Mouse (Mus musculus): ENCODE data around the gene Samsn1. TPM values are rescaled to one million over a fixed set of nuclear protein-coding genes. Genes with fewer than 3 reads are reported as not detected.

The Samsn1 gene
- polyA plus RNA-seq, 1 experiment from 2014 or later = 1.2 TPM

DNA sequence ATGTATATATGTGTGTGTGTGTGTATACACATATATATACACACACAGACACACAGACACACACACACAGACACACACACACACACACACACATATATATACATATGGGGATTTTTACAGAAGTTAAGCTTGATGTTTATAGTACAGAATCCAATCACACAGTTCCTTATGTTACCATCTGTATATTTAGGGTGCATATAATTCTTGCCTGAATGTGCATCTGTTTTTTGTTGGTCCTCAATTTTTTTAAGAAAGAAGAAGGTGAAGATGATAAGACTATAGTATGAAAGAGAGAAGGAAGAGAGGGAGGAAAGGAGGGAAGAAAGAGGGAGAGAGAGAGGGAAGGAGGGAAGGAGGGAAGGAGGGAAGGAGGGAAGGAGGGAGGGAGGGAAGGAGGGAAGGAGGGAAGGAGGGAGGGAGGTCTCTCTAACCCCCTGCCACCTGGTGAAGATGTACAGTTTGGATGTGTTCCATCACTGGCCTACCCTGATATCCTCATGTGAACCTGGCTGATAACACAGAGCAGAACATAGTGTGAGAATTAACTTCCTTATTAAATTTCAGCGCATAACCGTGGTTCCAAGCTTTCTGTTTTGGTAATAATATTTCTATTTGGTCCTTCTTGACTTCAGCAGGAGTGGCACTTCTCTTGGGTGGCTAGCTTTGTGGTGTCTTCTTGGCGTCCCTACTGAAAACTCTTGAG is 19.1 kb downstream of the Samsn1 start:
- H3K4me2 ChIP-seq (replicated peaks) = no peak overlapping the region
- 0 out of 2 replicates have a peak, but pooled peaks cover 7% of the 10 kb centered on the region for H3K4me1 ChIP-seq (replicated peaks; ENCODE audit: control insufficient read depth, insufficient read depth, low read length)
- no peak for DNase-seq (ENCODE audit: low spot score)
- 97% methylated on average over 3 of the region's 3 CpGs for WGBS
- no peaks in the 10 kb centered on the region for H3K36me3 ChIP-seq (replicated peaks; ENCODE audit: control insufficient read depth, insufficient read depth)
- H3K9ac ChIP-seq = no peak overlapping the region
- no peak overlapping the region for H3K4me3 ChIP-seq (replicated peaks; ENCODE audit: low read length)
- no peaks in the 10 kb centered on the region for H3K9me3 ChIP-seq (ENCODE audit: control insufficient read depth, low read length)
- no peak overlapping the region for H3K27ac ChIP-seq
- no peaks in the 10 kb centered on the region for H3K27me3 ChIP-seq (ENCODE audit: control insufficient read depth, insufficient read depth, low read length)
- no peak for ATAC-seq (ENCODE audit: low FRiP score)

DNA sequence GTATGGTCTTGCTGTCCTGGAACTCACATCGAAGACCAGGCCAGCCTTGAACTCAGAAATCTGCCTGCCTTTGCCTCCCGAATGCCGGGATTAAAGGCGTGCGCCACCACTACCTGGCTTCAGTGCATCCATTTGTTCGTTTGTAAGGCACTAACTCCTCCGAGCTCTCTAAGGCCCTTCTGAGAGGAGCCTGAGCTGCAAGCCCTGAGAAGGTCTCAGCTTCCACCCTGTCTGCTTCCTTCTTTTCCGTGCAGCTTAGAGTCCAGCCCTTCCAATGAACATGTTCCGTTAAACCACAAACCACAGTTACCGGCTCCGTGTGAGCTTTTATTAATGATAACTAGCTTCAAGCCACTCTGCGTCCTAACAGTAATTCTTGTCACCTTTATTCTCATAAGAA is 19.8 kb downstream of the Samsn1 start:
- Histone ChIP-seq H3K4me1 (replicated peaks; ENCODE audit: control insufficient read depth, insufficient read depth, low read length) (0 out of 2 replicates have a peak, but pooled peaks cover 7% of the 10 kb centered on the region), H3K27me3 (ENCODE audit: control insufficient read depth, insufficient read depth, low read length) (no peaks in the 10 kb centered on the region), H3K9ac (no peak overlapping the region), H3K36me3 (replicated peaks; ENCODE audit: control insufficient read depth, insufficient read depth) (no peaks in the 10 kb centered on the region), H3K4me2 (replicated peaks) (no peak overlapping the region), H3K4me3 (replicated peaks; ENCODE audit: low read length) (no peak overlapping the region), H3K9me3 (ENCODE audit: control insufficient read depth, low read length) (no peaks in the 10 kb centered on the region), H3K27ac (no peak overlapping the region)
- 88% methylated on average over 12 of the region's 12 CpGs for WGBS
- DNase-seq (ENCODE audit: low spot score) = no peak
- ATAC-seq (ENCODE audit: low FRiP score) = no peak

DNA sequence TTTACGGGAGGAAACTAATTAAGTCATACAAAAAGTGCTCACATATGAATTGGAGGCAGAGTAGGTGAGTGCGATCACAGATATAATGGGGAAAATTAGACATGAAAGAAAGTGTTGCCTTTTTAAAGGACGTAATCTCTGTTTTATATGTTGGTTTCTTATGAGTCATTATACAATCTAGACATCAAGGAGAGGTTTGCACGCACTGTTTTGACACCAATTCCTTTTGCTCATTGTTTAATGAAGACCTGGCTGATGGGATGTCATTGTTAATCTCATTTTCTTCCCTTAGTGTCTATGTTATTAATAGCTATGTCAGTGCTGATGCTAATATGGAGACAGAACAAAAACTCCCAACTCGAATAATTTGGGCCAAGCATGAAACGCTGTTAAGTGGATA is 20.3 kb downstream of the Samsn1 start:
- ATAC-seq (ENCODE audit: low FRiP score) = no peak
- Histone ChIP-seq H3K36me3 (replicated peaks; ENCODE audit: control insufficient read depth, insufficient read depth) (no peaks in the 10 kb centered on the region), H3K4me2 (replicated peaks) (no peak overlapping the region), H3K9me3 (ENCODE audit: control insufficient read depth, low read length) (no peaks in the 10 kb centered on the region), H3K27me3 (ENCODE audit: control insufficient read depth, insufficient read depth, low read length) (no peaks in the 10 kb centered on the region), H3K27ac (no peak overlapping the region), H3K9ac (no peak overlapping the region), H3K4me3 (replicated peaks; ENCODE audit: low read length) (no peak overlapping the region), H3K4me1 (replicated peaks; ENCODE audit: control insufficient read depth, insufficient read depth, low read length) (0 out of 2 replicates have a peak, but pooled peaks cover 7% of the 10 kb centered on the region)
- no peak for DNase-seq (ENCODE audit: low spot score)
- WGBS = 60% methylated on average over 6 of the region's 6 CpGs

DNA sequence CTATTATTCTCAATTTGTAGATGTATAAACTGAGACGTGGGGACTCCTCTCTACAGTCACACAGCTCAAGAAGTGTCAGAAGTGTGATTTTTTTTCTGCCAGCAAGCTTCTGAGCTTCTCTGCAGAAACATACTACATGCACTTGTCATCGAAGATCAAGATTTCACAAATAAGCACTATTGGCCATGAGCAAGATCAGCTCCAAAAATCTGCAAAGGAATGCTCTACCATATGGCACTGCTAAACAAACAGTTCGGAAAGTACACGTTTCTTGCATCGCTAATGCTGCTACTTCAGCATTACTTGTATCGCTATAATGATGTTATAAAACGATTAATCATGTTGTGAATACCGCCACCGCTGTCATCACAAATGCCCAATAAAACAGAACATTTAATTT is 22.0 kb downstream of the Samsn1 start:
- Histone ChIP-seq H3K4me3 (replicated peaks; ENCODE audit: low read length) (no peak overlapping the region), H3K4me1 (replicated peaks; ENCODE audit: control insufficient read depth, insufficient read depth, low read length) (0 out of 2 replicates have a peak, but pooled peaks cover 7% of the 10 kb centered on the region), H3K9ac (no peak overlapping the region), H3K27ac (no peak overlapping the region), H3K36me3 (replicated peaks; ENCODE audit: control insufficient read depth, insufficient read depth) (no peaks in the 10 kb centered on the region), H3K27me3 (ENCODE audit: control insufficient read depth, insufficient read depth, low read length) (no peaks in the 10 kb centered on the region), H3K9me3 (ENCODE audit: control insufficient read depth, low read length) (no peaks in the 10 kb centered on the region), H3K4me2 (replicated peaks) (no peak overlapping the region)
- DNase-seq (ENCODE audit: low spot score) = no peak
- ATAC-seq (ENCODE audit: low FRiP score) = no peak
- 86% methylated on average over 9 of the region's 9 CpGs for WGBS

DNA sequence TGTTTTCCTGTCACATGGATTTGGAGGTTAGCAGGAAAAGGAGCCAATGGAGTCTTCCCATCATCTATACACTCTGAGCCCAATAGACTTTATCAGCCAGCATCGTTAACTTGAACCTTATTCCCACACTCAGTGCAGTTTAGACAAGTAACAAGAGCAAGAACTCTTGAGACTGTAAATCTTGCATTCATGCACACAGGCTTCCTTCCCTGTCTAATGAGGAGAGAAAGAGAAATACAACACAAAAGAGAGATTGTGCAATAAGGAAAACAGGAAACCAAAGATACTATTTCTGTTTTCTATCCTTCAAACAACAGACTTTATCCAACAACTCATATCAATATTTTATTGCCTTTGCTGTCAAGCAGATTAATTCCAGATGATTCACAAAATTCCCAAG is 31.9 kb downstream of the Samsn1 start:
- no peak overlapping the region for H3K4me2 ChIP-seq (replicated peaks)
- H3K36me3 ChIP-seq (replicated peaks; ENCODE audit: control insufficient read depth, insufficient read depth) = no peaks in the 10 kb centered on the region
- H3K27me3 ChIP-seq (ENCODE audit: control insufficient read depth, insufficient read depth, low read length) = no peaks in the 10 kb centered on the region
- 90% methylated on average over 1 of the region's 1 CpGs for WGBS
- H3K9ac ChIP-seq = no peak overlapping the region
- H3K4me3 ChIP-seq (replicated peaks; ENCODE audit: low read length) = no peak overlapping the region
- DNase-seq (ENCODE audit: low spot score) = no peak
- no peak overlapping the region for H3K27ac ChIP-seq
- no peaks in the 10 kb centered on the region for H3K4me1 ChIP-seq (replicated peaks; ENCODE audit: control insufficient read depth, insufficient read depth, low read length)
- H3K9me3 ChIP-seq (ENCODE audit: control insufficient read depth, low read length) = no peaks in the 10 kb centered on the region
- ATAC-seq (ENCODE audit: low FRiP score) = no peak

DNA sequence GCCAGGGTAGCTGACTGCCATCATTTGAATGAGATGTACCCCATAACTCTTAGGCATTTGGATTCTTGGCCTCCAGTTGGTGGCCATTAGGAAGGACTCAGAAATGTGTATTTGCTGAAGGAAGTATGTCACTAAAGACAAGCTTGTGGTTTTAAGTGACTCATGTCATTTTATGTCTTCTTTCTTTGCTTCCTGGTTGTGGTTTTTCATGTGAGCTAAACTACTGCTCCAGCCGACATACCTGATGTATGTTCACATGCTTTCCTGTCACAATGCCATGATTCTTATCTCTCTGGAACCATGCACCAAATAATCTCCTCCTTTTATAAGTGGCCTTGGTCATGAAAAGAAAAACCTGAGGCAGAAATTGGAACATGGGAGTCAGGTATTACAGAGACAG is 38.2 kb downstream of the Samsn1 start:
- 91% methylated on average over 1 of the region's 1 CpGs for WGBS

DNA sequence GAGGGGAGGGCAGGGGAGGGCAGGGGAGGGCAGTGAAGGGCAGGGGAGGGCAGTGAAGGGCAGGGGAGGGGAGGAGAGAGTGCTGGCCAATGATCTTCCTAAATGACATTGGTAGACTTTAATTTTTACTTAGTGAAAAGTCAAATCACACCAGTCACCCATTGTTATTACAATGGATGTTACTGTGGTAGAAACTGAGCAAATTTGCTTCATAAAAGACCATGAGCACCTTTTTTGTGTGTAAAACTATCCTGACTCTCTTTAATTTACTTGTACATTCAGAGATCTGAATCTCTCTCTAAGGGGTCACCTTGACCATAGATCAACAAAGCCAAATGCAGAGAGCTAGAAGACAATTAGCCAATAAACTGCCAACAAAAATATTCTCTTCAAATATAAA is 42.7 kb downstream of the Samsn1 start:
- Histone ChIP-seq H3K36me3 (replicated peaks; ENCODE audit: control insufficient read depth, insufficient read depth) (no peaks in the 10 kb centered on the region), H3K27ac (no peak overlapping the region), H3K9me3 (ENCODE audit: control insufficient read depth, low read length) (no peaks in the 10 kb centered on the region), H3K4me1 (replicated peaks; ENCODE audit: control insufficient read depth, insufficient read depth, low read length) (no peaks in the 10 kb centered on the region), H3K27me3 (ENCODE audit: control insufficient read depth, insufficient read depth, low read length) (no peaks in the 10 kb centered on the region), H3K9ac (no peak overlapping the region), H3K4me2 (replicated peaks) (no peak overlapping the region), H3K4me3 (replicated peaks; ENCODE audit: low read length) (no peak overlapping the region)
- ATAC-seq (ENCODE audit: low FRiP score) (no peak), DNase-seq (ENCODE audit: low spot score) (no peak)

More for the DNA sequence above, 38.2 kb downstream of the Samsn1 start:
- no peak for ATAC-seq (ENCODE audit: low FRiP score)
- H3K36me3 ChIP-seq (replicated peaks; ENCODE audit: control insufficient read depth, insufficient read depth) = no peaks in the 10 kb centered on the region
- H3K27me3 ChIP-seq (ENCODE audit: control insufficient read depth, insufficient read depth, low read length) = no peaks in the 10 kb centered on the region
- H3K4me1 ChIP-seq (replicated peaks; ENCODE audit: control insufficient read depth, insufficient read depth, low read length) = no peaks in the 10 kb centered on the region
- no peaks in the 10 kb centered on the region; the same call in 1 of the 2 replicates for H3K9me3 ChIP-seq (ENCODE audit: control insufficient read depth, low read length)
- no peak for DNase-seq (ENCODE audit: low spot score)
- H3K4me3 ChIP-seq (replicated peaks; ENCODE audit: low read length) = no peak overlapping the region
- no peak overlapping the region for H3K9ac ChIP-seq
- no peak overlapping the region for H3K27ac ChIP-seq
- no peak overlapping the region for H3K4me2 ChIP-seq (replicated peaks)

DNA sequence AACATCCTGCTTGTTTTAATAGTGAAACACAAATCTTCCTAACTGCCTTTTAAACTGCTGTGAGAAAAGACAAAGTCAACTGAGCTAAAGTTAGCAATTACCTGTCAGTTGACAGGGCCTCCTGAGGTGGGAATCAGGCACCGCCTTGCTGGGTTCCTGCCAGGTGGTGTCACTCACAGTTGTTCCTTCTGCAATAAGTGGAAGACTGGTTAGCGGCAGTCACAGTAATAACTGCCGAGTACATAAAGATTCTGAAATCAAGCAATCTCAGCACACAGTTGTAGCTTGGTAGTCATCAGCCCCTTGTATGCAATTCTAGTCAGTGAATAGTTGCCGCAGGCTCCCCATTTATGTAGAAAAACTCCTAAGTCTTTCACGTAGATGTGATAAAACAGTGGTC is 44.3 kb downstream of the Samsn1 start:
- H3K9ac ChIP-seq = no peak overlapping the region
- WGBS = 83% methylated on average over 5 of the region's 5 CpGs
- DNase-seq (ENCODE audit: low spot score) (no peak), ATAC-seq (ENCODE audit: low FRiP score) (no peak)
- H3K4me3 ChIP-seq (replicated peaks; ENCODE audit: low read length) = no peak overlapping the region
- H3K27me3 ChIP-seq (ENCODE audit: control insufficient read depth, insufficient read depth, low read length) = no peaks in the 10 kb centered on the region
- no peaks in the 10 kb centered on the region for H3K36me3 ChIP-seq (replicated peaks; ENCODE audit: control insufficient read depth, insufficient read depth)
- H3K4me2 ChIP-seq (replicated peaks) = no peak overlapping the region
- no peaks in the 10 kb centered on the region for H3K4me1 ChIP-seq (replicated peaks; ENCODE audit: control insufficient read depth, insufficient read depth, low read length)
- no peak overlapping the region for H3K27ac ChIP-seq
- H3K9me3 ChIP-seq (ENCODE audit: control insufficient read depth, low read length) = no peaks in the 10 kb centered on the region

DNA sequence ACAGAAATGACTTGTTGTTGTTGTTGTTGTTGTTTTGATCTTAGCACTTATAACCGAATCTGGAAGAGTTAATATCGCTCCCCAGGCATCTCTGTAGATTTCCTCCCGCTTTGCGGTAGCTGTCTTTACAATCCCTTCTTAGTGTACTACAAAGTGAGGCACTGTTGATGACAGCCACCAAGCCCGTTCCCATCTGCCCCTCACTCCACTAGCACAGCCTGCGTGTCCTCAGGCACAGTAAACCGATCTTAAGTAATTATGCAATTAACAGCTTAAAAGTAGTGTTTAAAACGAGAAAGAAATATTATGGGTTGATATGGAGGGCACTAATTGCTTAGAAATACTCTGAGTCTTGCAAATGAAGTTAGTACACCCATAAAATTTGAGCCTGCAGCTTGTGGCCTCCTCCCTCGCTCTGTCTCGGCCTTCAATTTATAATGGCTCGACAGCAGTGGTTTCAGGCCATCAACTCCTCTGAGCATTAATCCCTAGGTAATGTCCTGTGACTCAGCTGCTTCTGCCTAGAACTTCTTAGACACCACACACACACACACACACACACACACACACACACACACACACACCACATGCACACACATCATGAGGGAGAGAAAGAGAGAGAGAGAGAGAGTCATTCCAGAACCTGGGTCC is 46.3 kb downstream of the Samsn1 start:
- no peaks in the 10 kb centered on the region for H3K36me3 ChIP-seq (replicated peaks; ENCODE audit: control insufficient read depth, insufficient read depth)
- no peak for DNase-seq (ENCODE audit: low spot score)
- H3K4me2 ChIP-seq (replicated peaks) = no peak overlapping the region
- 80% methylated on average over 11 of the region's 11 CpGs for WGBS
- H3K9me3 ChIP-seq (ENCODE audit: control insufficient read depth, low read length) = no peaks in the 10 kb centered on the region
- H3K27ac ChIP-seq = no peak overlapping the region
- 0 out of 2 replicates have a peak, but pooled peaks have one; percentile 62 for ATAC-seq (ENCODE audit: low FRiP score)
- no peaks in the 10 kb centered on the region for H3K27me3 ChIP-seq (ENCODE audit: control insufficient read depth, insufficient read depth, low read length)
- no peak overlapping the region for H3K9ac ChIP-seq
- no peaks in the 10 kb centered on the region for H3K4me1 ChIP-seq (replicated peaks; ENCODE audit: control insufficient read depth, insufficient read depth, low read length)
- no peak overlapping the region for H3K4me3 ChIP-seq (replicated peaks; ENCODE audit: low read length)
